Mouse (Mus musculus): ENCODE results near the gene Rgs6.

DNA sequence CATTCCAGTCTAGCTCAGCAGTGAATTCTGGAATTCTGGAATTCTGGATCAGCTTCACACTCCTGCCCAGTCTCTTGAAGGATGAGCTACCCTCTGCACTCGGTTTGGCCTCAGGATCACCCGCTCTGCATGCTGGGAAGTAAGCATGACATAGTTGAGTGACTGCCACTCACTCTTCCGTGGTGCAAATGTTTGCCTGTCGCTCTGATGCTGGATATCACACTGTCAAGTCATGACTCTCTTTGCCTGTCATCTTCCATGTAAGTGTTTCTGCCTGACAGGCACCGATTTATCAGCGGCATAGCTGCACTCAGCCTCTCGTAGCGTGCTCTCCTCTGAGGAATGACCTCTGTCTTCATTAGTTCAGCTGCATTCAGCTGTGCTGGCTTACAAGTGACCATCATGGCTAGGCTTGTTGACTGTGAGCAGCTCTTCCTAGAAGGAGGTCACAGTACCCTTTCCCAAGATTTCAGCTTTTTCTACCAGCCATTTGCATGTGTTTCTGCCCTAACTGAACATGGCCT, 135.0 kb downstream of the Rgs6 start:
- no peak for TF ChIP-seq EP300 (optimal IDR thresholded peaks at IDR 0.05)
- no peak for TF ChIP-seq CTCF (IDR thresholded peaks at IDR 0.05; ENCODE audit: low read depth)

Measured in stomach, postnatal 0 days (tissue).